Mouse (Mus musculus): Measurements from ENCODE around the gene Grin2c.
A peak's percentile ranks its signal among the peaks of the same experiment; 100 is the strongest.

Gene Grin2c

DNA sequence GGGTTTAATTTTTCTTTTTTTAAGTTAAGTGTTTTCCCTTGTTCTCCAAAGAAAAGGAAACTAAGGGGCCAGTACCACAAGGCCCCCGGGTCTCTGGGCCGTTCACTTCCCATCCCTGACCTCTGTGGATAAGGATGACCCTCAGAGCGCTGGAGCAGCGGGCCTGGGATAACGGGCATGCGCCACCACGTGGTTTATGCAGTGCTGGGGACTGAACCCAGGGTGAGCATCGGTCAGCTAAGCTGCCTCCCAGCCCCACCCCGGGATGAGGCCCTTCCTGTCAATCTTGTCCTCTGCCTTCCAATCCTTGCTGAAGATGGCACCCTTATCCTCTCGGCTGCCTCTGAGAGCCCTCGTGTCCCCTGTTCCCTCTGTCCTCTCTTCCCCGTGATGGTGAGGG is 39.4 kb downstream of the Grin2c start:
- no peak for DNase-seq

DNA sequence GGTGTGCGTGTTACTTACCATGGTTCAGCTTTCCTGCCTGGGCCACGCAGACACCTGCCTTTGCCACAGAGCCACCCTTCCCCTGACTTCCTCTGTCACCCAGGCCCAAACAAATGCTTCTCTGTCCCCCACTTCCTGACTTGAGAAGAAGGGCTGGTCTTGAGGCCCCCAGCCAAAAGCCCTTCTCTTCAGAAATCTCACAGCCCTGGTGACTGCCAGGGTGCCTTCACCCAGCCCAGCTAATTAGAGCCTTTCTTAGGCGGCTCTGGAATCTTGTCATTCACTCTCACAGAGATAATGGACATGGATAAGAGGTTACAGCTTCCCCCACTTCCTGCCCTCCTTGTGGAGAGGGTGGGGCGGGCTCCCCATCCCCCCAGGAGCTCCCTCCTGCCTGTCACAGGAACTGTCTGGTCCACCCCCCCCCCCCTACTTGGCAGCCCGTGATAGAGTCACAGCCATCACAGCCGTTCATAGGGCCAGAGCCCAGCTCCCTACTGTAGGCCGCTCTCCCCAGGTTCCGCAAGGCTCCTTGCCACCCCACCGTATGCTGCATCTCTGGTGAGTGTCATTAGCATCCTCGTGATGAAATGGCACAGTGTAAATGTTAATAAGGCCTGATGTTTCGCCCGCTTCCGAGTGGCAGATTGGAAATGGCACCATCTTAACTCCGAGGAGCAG is 40.1 kb downstream of the Grin2c start:
- no peak for DNase-seq

DNA sequence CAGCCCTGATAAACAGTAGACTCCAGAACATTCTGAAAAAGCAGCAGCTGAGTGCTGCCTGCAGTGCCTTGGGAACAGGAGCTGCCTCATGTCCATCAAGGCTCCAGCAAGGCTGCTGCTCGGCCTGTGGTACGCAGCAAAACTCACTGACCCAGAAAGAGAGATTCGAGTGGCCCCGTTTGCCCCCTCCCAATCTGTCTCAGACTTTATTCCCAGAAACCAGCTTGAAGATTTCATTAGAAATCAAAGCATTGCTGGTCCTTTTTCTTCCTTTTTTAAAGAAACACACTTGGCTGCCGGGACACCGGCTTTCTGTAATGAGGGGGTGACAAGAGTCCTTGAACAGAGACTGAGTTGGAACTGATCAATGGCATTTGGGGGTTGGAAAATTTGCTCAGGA is 41.7 kb downstream of the Grin2c start:
- no peak for DNase-seq

DNA sequence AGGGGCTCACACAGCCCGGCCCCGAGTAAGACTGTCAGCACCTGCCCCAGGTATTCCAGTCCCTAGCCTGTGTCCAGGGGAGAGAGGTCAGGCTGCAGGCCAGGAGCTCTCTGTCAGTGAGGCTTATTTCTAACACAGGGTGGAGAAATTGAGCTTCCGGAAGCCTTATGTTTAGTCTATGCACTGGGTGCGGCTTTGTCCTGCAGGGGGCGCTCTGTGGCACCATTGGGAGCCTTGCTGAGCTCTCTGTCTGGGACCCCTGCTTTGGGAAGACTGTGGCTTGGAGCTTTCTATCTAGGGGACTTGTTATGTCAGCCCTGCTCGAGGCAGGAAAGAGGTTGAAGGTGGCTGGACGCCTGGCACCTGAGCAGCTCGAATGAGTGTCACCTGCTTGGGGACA is 42.2 kb downstream of the Grin2c start:
- peak; percentile 74 for DNase-seq

DNA sequence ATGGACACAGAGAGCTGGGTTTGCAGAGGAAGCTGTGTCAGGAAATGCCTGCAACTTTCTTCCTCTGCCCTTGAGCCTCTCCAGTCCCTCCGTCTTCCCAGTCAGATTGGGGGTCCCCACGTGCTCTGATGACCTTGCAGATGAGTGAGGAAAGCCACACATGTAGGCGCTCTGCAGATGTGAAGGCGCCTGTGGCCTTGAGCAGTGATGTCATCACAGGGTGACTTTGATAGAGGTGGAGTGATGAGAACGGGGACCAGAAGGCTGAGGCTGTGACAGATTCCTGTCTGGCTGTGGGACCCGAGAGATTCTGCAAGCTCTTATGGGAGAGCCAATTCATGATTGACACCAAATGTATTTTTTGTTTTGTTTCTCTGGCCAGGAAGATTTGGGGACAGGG is 43.2 kb downstream of the Grin2c start:
- no peak for DNase-seq

DNA sequence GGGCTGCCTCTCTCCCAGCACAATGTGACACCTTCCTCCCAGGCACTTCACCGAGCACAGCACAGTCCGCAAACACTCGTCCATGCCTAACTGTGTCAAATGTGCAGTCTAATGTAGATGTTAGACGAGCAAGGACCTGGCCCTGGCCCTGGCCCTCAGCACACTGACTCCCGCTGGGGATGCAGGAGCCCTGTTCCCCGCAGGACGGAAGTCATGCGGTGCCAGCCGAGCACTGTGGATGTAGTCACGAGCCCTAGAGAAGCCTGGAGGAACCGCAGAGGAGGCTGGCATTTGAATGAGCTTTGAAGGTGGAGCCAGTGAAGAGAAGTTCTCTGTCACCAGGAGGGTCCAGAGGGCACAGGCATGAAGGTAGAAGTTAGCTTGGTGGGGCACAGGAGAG is 43.6 kb downstream of the Grin2c start:
- DNase-seq: no peak

DNA sequence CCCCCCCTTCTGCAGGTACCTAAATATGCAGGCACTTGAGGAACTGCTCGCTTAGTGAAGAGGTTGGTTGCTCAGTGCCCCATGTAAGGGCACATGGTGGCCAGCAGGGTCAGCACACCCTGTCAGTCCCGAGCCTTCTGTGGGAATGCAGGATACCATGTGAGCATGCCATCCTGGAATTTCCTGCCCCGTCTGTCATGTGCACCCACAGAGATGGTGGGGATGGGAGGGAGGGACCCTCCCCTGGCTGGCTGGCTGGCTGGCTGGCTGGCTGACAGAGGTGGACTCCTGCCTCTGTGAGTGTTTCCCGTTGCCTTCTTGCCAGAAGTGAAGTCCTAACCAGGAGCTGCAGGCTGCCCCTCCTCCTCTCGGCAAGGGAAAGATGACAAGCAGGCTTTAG is 44.5 kb downstream of the Grin2c start:
- no peak for DNase-seq

- peak; percentile 45 for DNase-seq
Observed at GRCm38 (mm10) chr11:115222077-115222476, 45.0 kb downstream of the Grin2c start.

- no peak for DNase-seq
Observed at GRCm38 (mm10) chr11:115219685-115220084, 47.4 kb downstream of the Grin2c start.

DNA sequence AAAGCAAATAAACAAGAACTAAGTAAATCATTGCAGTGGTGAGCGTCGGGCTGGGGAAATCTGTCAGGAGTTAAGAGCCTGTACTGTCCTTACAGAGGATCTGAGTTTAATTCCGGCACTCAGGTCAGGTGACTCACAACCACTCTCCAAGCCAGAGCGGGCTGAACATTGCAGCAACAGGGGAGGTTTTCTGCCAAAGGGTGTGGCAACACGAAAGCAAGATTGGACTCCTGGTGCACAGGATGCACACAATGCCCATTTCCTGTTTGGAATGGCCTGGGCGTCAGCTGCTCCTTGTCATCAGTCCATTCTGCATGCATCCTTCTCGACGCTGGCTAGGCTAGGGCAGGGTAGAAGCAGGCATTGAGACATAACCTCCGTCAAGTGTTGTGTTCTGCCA is 47.8 kb downstream of the Grin2c start:
- DNase-seq: peak; percentile 62

GRCm38 (mm10) chr11:115217439-115218410 is 49.3 kb downstream of the Grin2c start:
- no peak for DNase-seq

DNA sequence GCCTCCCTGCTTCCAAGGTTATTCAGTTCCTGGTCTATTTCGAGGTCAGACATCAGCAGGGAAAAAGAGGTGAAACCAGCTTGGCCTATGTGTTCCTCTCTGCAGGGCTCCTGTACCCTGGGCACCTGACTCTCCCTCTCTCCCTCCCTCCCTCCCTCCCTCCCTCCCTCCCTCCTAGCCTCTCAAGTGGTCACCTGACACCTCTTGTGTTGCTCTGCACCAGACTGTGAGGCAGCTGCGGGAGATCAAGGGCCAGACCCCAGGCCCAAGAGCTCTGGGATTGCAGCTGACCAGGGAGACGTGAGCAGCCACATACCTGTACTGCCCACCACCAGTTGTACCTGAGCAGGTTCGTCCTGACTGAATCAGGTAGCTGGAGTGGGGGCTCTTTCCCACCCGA is 51.9 kb downstream of the Grin2c start:
- no peak for DNase-seq

GRCm38 (mm10) chr11:115212116-115212515 is 54.9 kb downstream of the Grin2c start:
- no peak for DNase-seq

DNA sequence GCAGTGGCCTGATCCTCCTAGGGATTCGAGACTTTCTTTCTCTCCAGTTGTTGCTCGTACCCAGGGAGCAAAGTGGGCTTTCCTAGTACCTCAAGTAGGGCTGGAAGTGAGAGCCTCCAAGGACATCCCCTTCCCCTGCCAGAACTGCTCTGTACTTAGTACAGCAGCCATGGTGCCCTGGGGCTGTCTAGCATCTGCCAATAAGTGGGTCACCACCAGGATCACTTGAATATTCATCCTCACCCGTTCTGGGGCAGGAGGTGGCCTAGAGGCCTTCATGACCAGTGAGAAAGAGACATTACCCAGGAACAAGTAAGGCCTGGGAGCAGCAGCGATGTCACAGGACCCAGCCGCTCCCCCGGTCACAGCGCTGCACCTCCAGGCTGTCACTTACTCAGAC is 57.1 kb downstream of the Grin2c start:
- no peak for DNase-seq

DNA sequence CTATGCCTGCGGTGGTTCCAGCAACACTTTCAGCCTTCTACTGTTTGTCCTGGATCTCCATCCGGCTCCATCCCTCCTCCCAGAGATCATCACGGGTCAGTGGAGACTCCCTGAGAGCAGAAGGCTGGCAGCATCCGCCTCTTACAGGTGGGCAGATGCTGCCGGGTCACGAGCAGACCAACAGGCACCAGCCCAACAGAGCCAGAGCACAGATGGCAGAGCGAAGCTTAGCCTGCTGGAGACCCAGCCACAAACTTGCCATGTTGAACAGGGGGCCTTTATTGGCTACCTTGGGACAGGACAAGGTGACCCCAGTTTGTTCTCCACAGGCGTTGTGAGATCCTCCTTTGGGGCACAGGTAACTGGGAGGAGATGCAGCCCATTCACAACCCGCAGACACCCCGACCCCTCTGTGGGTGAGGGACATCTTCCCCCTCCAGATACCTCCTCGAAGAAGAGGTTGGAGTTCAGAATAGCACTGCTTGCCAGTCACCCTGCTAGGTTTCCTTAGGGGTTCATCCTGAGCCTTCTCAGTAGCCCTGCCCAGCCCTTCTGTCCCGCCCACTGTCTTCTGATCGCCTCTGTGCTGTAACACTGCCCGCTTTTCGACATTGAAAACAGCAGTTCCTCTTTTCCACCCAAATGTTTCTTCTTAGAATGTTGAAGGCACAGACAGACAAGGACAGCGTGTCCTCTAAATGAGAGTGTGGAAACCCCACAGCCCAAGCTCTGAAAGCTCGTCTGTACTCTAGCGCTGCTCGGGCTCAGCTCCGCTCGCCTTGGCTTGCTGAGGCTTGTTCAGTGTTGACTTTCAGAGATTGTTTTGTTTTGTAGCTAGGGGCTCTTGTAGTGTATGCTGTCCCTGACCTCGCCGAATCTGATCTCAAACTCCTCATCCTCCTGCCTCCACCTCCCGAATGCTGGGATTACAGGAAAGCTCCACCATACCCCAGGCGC is 58.0 kb downstream of the Grin2c start:
- no peak for DNase-seq

DNA sequence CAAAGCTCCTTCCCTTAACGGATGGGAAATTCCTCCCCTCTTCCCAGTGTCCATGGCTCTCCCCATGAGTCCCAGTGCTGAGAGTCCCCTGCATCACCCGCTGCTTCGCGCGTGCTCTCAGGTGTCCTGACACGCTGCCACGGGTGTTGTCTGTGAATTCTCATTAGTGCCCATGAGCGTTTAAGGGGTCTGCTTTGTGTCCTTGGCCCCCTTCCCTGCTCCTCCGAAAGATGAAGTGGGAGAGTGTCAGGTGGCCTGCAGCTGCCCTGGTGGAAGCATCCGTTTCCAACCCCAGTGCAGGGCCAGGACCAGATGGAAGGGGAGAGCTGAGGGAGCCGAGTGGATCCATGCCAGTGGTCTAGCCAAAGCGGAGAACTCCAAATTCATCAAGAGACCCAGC is 58.9 kb downstream of the Grin2c start:
- DNase-seq: no peak

- no peak for DNase-seq
Observed at GRCm38 (mm10) chr11:115202756-115203155, 64.3 kb downstream of the Grin2c start.

GRCm38 (mm10) chr11:115202316-115202715 is 64.7 kb downstream of the Grin2c start:
- peak; percentile 88 for DNase-seq

GRCm38 (mm10) chr11:115200520-115200919 is 66.5 kb downstream of the Grin2c start:
- no peak for DNase-seq
